Mouse (Mus musculus): ENCODE data around the gene Akt2.
A peak's percentile ranks its signal among the peaks of the same experiment; 100 is the strongest.

The Akt2 gene

DNA sequence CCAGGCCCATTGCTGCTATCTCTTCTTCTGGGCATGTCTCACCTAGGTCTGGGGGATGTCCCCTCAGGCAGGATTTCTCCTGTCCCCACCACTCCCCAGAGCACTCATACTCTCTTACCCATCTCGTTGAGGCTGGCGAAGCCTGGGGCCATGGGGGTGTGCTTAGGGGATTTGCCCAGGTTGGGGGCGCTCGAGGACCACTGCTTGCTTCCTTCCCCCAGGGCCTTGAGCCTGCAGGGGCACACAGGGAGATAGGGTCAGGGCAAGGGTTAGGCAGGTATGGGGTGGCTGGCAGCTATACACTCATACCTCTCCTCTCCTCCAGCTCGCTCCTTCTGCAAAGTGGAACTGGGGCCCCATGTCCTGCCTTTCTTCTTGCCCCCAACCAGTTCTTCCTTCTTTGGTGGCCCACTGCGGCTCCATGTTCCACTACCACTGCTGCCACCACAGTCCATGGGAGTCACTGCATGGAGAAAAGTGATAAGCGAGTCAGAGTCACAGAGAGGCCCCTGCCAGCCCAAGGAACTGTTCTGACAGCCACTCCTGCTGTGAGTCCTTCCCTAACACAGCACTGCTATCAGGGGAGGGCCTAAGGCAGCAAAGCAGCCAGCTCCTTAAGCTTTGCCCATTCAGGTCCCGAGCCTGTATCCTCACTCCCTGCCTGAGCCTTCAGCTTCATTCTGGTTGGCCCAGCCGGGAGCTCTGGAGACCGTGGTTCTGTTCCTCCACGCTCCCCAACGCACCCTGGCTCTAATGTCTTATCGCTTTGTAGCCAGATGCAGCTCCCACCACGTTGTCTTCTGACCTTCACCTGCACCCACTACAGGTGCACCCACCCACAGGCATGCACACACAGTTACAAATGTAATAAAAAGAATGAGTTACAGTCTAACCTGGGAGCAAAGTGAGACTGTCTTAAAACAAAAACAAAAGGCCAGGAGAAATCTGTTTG is 67.6 kb downstream of the Akt2 start:
- no peak for DNase-seq (ENCODE audit: low spot score in 2 of 2)

DNA sequence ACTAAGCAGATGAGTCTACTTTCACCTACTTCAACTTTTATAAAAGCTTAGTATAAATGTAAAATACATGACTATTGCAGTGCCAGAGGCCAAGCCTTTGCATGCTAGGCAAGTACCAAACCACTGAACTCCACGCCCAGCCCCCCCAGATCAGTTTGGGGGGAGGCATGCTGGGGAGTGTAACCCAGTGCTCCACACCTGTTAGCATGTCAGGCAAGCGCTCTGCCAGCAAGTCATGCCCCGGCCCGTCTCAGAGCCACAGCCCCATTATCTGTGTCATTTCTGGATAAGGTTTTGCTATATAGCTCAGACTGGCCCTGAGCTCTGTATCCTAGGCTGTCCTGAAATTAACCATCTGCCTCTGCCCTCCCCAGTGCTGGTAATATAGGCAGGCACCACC is 70.7 kb downstream of the Akt2 start:
- no peak for DNase-seq (ENCODE audit: low spot score in 2 of 2)

DNA sequence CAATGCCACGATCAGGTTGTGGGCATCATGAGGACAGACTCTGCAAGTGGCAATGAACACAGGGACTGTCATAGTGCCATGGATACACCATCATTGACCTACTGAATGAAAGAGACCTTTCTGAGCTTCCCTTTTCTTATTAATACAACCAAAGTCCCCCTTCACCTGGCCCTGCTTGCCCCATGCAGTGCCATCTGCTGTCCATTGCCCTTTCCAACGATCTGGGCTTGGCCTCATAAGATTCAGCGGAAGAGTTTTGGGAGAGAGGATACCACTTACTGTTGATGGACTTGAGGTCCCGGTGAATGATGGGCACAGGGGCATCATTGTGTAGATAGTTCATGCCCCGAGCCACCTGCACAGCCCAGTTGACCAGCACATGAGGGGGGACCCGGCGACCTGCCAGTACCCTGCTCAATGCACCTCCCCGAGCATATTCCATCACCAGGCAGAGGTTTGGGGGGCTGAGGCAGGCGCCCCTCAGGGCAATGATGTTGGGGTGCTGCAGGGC is 81.8 kb downstream of the Akt2 start:
- no peak for DNase-seq (ENCODE audit: low spot score in 2 of 2)

DNA sequence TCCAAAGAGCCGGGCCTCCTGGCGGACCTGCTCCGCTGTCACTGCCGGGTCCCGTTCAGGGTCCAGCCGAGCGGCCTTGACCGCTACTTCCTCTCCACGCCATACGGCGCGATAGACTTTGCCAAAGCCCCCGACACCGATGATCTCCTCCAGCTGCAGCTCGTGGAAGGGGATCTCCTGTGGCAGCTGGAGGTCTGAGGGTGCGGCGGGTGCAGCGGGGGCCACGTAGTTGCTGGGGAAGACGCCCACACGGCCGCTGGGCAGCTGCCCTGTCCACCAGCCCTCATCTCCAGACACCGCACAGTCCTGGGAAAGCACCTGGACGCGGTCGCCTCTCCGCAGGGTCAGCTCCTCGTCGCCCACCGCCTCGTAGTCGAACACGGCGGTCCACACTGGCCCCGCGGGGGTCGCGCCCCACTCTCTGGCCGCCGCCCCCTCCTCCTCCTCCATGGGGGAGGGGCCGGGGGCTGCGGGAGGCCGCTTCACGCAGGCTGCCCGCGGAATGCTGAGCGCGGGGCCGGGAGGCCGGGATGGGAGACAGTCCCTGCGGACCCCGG is 82.3 kb downstream of the Akt2 start:
- DNase-seq (ENCODE audit: low spot score in 2 of 2), result peak in 1 of 2 experiments; percentile 30

DNA sequence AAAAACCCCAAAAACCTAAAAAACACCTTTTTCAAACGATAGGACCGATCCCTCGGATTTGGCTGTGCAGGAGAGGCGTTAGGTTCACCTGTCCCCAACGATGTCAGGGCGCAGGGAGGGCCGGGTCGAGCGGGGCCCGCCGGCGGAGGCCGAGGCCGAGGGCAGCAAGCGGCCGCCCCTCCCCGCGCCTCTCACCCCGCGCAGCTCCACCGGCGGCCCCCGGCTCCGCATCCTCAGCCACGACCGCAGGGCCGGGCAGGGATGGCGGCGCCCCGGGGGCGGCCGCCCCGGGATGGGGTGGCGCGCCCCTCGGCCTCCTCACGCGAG is 82.8 kb downstream of the Akt2 start:
- no peak for DNase-seq (ENCODE audit: low spot score in 2 of 2)

DNA sequence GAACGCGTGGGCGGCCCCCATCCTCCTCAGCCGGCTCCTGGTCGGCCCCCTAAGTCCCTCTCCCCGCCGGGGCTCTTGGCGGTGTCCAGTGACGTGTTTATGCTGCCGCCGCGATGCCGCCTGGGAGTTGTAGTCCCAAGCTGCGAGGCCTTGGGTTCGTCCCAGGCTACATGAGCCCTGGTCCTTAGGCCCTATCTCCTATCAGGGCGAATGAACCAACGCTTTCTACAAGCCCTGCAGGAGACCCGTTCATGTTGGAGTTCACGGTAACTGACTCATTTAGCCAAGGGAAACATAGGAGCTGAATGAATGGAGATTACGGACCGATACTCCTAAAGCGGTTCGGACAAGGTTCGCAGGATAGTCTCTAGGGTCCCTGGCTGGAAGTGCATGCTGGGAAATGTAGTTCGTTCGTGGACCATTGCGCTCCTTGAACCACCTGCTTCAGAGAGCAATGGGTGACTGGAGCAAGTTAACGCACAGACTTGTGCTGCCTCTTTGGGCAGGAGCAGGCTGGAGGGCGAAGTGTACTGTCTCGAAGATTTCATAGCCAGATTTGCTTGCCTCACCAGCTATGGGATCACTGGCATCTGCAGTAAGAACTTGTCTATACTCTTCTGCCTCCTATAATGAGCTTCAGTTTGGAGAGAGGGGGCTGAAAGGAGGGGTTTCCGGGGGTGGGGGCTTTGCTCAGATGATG is 83.3 kb downstream of the Akt2 start, which contains the start of gene Map3k10:
Map3k10 (minus strand) TSS at position 77 of the 700 bp plus-strand sequence.
- DNase-seq (ENCODE audit: low spot score in 2 of 2), result peak; percentile 87 to 93

DNA sequence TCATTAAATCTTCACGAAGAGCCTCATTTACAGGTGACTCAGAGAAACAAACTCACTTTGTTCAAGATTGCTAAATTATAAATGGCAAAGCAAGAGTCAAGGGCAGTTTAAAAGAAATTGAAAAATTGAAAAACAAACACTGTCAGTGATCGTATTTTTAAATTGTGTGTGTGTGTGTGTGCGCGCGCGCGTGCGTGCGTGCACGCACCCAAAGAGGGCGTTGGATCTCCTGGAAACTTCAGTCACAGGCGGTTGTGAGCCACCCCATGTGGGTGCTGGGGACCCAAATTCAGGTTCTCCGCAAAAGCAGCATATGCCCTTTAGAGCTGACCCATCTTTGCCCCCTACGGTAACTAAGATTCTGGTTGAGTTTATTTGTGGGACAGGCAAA is 83.9 kb downstream of the Akt2 start:
- no peak for DNase-seq (ENCODE audit: low spot score in 2 of 2)

DNA sequence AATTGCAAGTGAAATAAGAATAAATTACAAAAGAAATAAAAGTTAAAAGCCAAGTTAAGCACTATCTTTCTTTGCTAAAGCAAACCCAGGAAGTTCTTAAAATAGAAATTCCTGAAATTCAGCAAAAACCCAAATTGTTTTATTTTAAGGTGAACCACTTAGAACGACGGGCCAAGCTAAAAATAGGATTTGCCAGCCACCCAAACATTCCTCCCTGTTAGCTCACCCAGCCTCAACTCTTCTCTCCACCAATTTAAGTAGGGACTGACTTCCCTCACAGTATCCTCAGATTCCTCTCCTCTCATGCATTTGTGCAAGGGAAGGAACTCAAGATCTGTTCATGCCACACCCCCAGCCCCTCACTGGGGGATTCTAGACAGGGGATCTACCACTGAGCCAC is 91.9 kb downstream of the Akt2 start:
- no peak for DNase-seq (ENCODE audit: low spot score in 2 of 2)

DNA sequence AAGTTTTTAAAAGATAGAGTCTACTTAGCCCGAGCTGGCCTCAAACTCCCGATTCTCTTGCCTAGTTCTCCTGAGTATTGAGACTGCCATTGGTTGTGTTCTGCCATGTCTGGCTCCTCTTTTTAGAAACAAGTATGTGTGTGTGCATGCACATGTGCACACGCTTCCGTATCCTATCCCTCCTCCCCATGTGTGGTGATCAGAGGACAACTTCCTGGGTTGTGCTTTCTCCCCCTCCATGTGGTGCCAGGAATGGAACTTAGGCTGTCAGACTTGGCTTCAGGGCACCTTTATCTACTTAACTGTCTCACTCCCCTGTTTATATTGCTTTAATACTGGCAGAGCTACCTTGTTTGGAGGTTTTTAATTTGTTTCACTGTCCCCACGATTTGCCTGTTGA is 93.9 kb downstream of the Akt2 start:
- DNase-seq (ENCODE audit: low spot score in 2 of 2), result no peak

DNA sequence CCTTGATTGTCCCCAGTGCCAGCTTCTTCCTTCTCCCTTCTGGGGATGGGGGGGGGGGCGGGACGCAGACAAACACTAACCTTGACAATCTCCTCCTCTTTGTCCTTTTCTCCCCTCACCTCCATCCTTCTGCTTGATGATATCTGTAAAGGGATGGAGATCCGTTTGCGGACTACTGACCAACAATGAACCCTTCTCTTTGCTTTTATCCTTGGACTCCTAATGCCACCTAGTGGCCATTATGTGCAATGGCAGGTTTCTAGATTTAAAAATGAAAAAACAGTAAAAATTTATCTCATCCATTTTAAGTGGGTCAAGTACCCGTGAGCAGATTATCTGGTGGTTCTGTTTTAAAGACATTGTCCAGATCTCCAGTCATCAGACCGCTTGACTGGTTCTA is 94.3 kb downstream of the Akt2 start:
- no peak for DNase-seq (ENCODE audit: low spot score in 2 of 2)

DNA sequence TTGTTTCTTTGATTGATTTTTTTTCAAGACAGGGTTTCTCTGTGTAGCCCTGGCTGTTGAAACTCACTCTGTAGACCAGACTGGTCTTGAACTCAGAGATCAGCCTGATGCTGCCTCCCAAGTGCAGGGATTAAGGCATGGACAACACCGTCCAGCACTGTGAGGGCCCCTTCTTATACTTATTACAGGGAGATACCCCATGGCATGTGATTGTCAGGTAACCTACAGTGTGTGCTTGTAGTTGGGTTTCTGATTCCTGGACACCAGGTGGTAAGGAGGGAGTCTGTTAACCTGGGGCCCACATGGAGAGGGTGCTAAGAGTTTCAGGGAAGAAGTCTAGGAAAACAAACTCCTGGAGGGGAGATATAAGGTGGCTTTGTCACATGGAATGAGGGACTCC is 95.7 kb downstream of the Akt2 start:
- DNase-seq (ENCODE audit: low spot score in 2 of 2), result no peak

DNA sequence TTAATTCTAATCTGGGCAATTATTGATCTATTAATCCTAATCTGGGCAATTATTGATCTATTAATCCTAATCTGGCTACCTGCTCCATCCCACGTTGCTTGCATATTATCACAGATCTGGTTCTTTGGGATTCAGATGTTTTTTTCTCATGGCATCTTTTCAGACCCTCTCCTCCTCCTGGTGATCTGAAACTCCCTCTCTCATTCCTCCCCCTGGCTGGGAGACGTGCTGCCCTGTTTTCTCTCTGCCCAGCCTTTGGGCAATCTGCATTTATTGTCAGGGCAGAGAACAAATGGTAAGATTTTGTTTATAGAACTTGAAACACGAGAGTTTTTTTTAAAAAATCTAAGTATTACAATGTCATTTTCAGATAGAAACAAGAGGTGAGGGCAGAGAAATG is 96.5 kb downstream of the Akt2 start:
- no peak for DNase-seq (ENCODE audit: low spot score in 2 of 2)

DNA sequence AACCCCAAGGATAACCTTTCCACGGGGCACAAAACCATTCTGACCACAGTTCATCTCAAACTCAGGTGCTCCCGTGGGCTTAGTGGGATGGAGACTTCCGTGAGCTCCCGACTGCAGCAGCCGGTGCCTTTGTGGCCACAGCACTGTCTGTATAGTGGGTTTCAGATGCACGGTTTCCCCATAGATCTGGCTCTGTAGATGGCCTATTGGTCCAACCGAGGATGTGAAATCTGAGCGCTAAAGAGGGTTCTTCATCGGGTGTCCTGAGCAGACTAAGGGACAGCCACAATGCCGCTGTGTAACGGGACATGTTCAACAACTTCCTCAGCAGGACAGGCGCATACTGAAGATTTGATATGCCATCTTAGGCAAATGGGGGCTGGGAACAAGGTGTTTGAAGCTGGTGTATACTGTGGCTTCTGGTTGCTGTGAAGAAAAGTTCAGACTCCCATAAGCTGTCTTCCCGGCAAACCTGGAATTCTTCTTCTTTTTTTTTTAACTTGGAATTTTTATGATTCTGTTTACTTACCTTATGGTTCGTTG is 97.0 kb downstream of the Akt2 start:
- DNase-seq (ENCODE audit: low spot score in 2 of 2), result no peak

DNA sequence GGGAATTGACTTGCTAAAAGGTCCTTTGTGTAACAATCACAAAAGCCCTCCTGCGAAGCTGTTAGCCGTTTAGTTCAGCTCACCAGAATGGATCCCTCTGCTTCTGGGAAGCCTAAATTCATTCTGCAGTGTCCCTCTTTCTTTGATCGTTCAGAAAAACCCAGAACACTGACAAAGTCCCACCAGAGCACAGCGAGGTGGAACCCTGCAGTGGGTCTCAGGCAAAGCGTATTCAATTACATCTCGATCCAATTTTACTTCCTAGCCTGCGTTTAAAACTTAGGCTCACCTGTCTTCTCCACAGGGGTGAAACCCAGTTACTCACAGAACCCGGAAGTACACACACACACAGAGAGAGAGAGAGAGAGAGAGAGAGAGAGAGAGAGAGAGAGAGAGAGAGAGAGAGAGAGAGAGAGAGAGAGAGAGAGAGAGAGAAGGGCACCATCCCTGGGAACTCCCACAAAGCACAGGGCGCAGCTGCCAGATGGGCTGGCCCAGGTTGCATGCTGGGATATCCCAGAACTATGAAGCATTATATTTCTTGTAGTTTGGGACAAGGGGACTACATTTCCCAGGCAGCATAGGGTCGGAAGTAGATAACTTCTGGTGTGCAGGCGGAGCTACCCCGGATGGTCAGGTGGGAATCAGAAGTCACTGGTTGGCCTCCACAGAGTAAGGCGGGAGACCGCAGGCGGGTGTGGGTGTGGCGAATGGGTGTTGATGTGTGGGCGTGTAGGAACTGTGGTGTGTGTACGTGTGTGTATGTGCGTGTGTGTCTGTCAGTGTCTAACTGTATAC is 97.7 kb downstream of the Akt2 start, which contains the start of gene Zfp607b:
Zfp607b (plus strand) TSS at position 526 of the 798 bp plus-strand sequence.
- peak; percentile 65 to 91 for DNase-seq (ENCODE audit: low spot score in 2 of 2)
